Mouse (Mus musculus) B cell, adult 2 months (primary cell): Measurements from ENCODE around the gene Zfp654.
A peak's percentile ranks its signal among the peaks of the same experiment; 100 is the strongest.

Source experiments
- DNase-seq, 2 experiments: peaks; one replicate each; pipeline ENCODE4 v3.0.0; 2022

Zfp654 gene

GRCm38 (mm10) chr16:64759245-64759626, 92.2 kb downstream of the Zfp654 start:
- no peak for DNase-seq

- DNase-seq, result no peak
Observed at GRCm38 (mm10) chr16:64758561-64759244, 92.7 kb downstream of the Zfp654 start.

GRCm38 (mm10) chr16:64757666-64758400, 93.6 kb downstream of the Zfp654 start:
- no peak for DNase-seq

- no peak for DNase-seq
Observed at GRCm38 (mm10) chr16:64756321-64756720, 95.1 kb downstream of the Zfp654 start.

- DNase-seq, result no peak
Observed at GRCm38 (mm10) chr16:64754743-64755139, 96.7 kb downstream of the Zfp654 start.

- no peak for DNase-seq
Observed at GRCm38 (mm10) chr16:64753990-64754742, 97.3 kb downstream of the Zfp654 start.

- DNase-seq, result peak; percentile 65 to 68
Observed at GRCm38 (mm10) chr16:64748237-64748636, 103.2 kb downstream of the Zfp654 start.

- no peak for DNase-seq
Observed at GRCm38 (mm10) chr16:64745089-64745488, 106.4 kb downstream of the Zfp654 start.

GRCm38 (mm10) chr16:64737289-64737688, 114.2 kb downstream of the Zfp654 start:
- no peak for DNase-seq
